Mouse (Mus musculus): ENCODE data around the gene Fam161a. TPM values are rescaled to one million over a fixed set of nuclear protein-coding genes. Genes with fewer than 3 reads are reported as not detected.

Fam161a gene
- polyA plus RNA-seq (2014; fragmentation: Illumina TruSeq; extraction: RNeasy Lipid Tissue Mini Kit (QIAGEN cat#74804); ENCODE audit: low read depth, low replicate concordance): 17.3 TPM

DNA sequence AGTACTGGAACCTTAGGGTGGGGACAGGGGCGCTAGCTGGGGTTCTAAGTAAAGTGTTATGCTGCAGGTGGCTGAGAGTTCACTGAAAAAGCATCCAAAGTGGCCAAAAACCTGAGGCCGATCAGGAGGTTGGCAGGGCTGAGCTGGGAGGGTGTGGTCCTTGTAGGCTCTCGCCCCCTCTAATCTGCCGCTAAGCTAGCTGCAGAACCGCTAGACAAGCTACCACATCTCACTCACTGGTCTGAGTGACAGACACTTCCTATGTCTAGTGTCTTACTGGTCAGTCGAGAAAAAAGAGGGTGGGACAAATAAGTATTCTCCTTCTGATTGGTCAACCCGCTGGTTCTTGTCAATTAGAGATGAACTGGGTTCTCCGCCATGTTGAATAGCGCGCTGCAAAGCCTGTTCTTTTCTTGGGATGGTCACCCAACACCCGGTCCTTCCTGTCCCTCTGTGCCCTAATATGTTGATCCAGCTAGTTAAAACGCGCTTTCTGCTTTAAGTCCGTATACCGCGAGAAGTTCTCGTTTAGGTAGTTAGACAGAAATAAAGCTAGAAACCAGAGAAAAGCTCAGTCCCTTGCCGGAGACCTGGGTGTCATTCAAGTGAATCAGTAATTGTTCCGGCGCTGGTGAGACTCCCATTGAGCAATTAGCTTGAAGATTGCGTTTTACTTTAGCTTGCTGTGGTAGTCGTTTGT, at the start of gene Fam161a:
Gene Fam161a, plus strand, starts transcription at position 51 of the 700 bp plus-strand sequence.

GRCm38 (mm10) chr11:22971835-22972709, 35.3 kb upstream of the Fam161a start, which contains the start of gene Zrsr1:
Gene Zrsr1, plus strand, starts transcription at chr11:22972005.

DNA sequence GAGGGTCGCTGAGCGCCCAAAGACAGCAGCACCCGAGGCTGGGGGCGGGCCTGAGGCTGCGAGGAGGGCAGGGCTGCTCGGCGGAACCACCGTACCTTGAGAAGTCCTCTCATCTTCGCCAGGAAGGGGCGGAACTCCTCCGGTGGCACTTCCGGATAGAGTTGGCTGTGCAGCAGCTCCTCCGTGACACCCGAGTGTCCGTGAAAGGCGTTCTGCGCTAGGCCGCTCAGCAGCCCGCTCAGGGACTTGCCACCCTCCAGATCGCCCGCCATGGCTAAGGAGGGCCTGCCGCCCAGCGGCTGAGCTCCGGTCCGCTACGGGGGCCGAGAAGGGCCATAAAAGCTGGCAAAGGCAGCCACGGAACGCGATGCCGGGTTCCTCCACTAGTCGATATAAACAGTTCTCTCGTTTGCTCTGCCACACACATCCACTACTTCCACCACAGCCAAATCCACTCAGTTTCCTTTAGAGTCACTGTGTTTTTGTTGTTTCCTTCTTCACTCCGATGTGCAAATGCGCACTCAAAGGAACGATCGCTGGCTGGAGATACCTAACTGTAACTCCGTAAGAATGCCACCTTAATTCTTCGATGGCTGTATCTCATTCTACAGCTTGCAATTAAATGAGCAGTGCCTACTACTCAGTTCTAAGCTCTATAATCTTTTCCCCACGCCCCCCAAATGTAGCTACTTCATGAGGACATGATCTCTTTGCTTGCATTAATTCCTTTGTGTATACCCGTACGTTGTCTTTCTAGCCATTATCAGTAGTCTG, 25.2 kb upstream of the Fam161a start, which contains the start of the genes Gm28048 and Commd1:
Gene Gm28048, minus strand, starts transcription at position 107 of the 774 bp plus-strand sequence.
Gene Commd1, minus strand, starts transcription at position 399 of the 774 bp plus-strand sequence.

GRCm38 (mm10) chr11:22990393-22991126, 16.8 kb upstream of the Fam161a start, which contains the start of gene Cct4:
Gene Cct4, plus strand, starts transcription at chr11:22990519.

Other genes with a start within 250 kb of the Fam161a start
- gene B3gnt2, start 146.6 kb upstream of the Fam161a start, polyA plus RNA-seq (2014; fragmentation: Illumina TruSeq; extraction: RNeasy Lipid Tissue Mini Kit (QIAGEN cat#74804); ENCODE audit: low read depth, low replicate concordance): 41.5 TPM
- 65.2 TPM for gene Zrsr1, start 35.5 kb upstream of the Fam161a start, polyA plus RNA-seq (2014; fragmentation: Illumina TruSeq; extraction: RNeasy Lipid Tissue Mini Kit (QIAGEN cat#74804); ENCODE audit: low read depth, low replicate concordance)
- 187 TPM for gene Gm28048, start 25.4 kb upstream of the Fam161a start, polyA plus RNA-seq (2014; fragmentation: Illumina TruSeq; extraction: RNeasy Lipid Tissue Mini Kit (QIAGEN cat#74804); ENCODE audit: low read depth, low replicate concordance)
- gene Commd1, start 25.1 kb upstream of the Fam161a start, polyA plus RNA-seq (2014; fragmentation: Illumina TruSeq; extraction: RNeasy Lipid Tissue Mini Kit (QIAGEN cat#74804); ENCODE audit: low read depth, low replicate concordance): 72.3 TPM
- 397 TPM for gene Cct4, start 17.0 kb upstream of the Fam161a start, polyA plus RNA-seq (2014; fragmentation: Illumina TruSeq; extraction: RNeasy Lipid Tissue Mini Kit (QIAGEN cat#74804); ENCODE audit: low read depth, low replicate concordance)
- gene Xpo1, start 248.5 kb downstream of the Fam161a start, polyA plus RNA-seq (2014; fragmentation: Illumina TruSeq; extraction: RNeasy Lipid Tissue Mini Kit (QIAGEN cat#74804); ENCODE audit: low read depth, low replicate concordance): 279 TPM